Mouse (Mus musculus): ENCODE measurements around the gene Acsl5.
A peak's percentile ranks its signal among the peaks of the same experiment; 100 is the strongest.

Acsl5 gene

DNA sequence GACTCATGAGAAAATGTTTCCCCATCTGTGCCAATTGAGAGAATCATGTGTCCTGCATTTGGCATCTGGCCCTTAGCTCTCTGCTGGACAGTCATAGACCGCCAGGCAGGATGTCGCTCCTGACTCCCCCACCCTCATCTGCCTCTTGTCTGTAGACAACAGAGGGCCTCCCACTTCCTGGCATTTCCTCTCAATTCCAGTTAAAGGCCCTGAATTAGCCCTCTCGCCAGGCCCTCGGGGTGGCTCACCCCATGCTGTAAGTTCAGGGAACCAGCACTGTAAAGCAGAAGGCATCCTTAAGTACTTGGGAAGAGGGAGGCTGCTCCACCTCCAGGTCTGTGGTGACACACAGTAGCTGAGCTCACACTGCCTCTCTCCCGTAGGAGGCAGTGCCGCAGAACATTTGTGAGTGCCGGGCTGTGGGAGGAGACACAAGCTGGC, 6.9 kb upstream of the Acsl5 start:
- peaks cover 8% of the 10 kb centered on the region for H3K4me1 ChIP-seq (replicated peaks; ENCODE audit: low read depth, low read length)
- H3K9me3 ChIP-seq (ENCODE audit: low read length) = no peaks in the 10 kb centered on the region
- no peaks in the 10 kb centered on the region for H3K36me3 ChIP-seq (ENCODE audit: insufficient read depth, low read length)
- TF ChIP-seq POU5F1 (IDR thresholded peaks at IDR 0.05; ENCODE audit: borderline replicate concordance, low read length) (no peak), CTCF (conservative IDR thresholded peaks at IDR 0.05; ENCODE audit: low read length) (no peak), NANOG (IDR thresholded peaks at IDR 0.05; ENCODE audit: borderline replicate concordance, low read length) (no peak)
- H3K4me3 ChIP-seq (replicated peaks; ENCODE audit: low read length) = no peak overlapping the region
- H3K27me3 ChIP-seq (ENCODE audit: insufficient read depth, low read length) = peaks cover 20% of the 10 kb centered on the region

DNA sequence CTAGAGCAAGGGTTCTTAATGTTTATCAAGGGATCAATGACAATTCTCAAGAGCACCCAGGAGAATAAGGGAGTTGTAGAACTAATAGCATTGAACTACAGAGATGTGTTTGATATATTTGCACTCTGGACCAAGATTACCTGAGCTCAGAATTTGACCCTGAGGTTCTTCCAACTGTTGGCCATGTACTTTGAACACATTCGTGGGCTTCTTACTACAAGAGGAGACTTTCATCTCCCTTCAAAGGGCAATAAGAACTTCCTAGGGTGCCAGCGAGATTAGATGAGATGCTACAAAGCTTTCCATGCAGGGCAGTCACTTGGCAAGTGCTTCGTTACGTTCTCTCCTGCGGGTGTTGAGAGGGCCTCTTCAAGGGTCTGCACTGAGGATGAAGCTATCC, 4.2 kb upstream of the Acsl5 start:
- H3K9me3 ChIP-seq (ENCODE audit: low read length) = peaks cover 8% of the 10 kb centered on the region
- peaks cover 12% of the 10 kb centered on the region for H3K4me1 ChIP-seq (replicated peaks; ENCODE audit: low read depth, low read length)
- TF ChIP-seq CTCF (conservative IDR thresholded peaks at IDR 0.05; ENCODE audit: low read length) = no peak
- TF ChIP-seq POU5F1 (IDR thresholded peaks at IDR 0.05; ENCODE audit: borderline replicate concordance, low read length) = no peak
- no peak for TF ChIP-seq NANOG (IDR thresholded peaks at IDR 0.05; ENCODE audit: borderline replicate concordance, low read length)
- H3K36me3 ChIP-seq (ENCODE audit: insufficient read depth, low read length) = no peaks in the 10 kb centered on the region
- H3K4me3 ChIP-seq (replicated peaks; ENCODE audit: low read length) = no peak overlapping the region
- peaks cover 25% of the 10 kb centered on the region for H3K27me3 ChIP-seq (ENCODE audit: insufficient read depth, low read length)

DNA sequence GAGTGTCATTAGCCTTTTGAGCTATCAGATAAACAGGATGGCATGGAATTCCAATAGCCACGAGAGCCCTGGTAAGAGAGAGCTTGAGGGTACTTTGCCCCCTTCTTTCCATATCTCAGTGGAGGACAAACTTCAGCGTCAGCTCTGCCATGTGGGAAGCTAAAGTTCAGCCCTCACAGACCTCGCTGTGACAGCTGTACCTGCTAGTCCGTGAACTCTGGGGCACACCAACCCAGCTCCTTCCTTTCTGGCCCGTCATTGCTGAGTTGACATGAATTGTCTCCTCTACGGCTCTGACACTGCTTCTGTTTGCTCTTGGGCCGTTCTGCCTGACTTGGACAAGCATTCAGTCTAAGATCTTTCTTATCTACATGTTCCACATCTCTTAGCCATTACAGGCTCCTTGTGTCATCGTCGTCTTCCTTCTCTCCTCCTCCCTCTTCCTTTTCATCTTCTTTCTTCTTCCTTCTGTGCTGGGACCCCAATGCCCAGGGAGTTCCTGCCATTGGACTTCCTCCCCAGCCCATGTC, 3.7 kb upstream of the Acsl5 start:
- no peaks in the 10 kb centered on the region for H3K36me3 ChIP-seq (ENCODE audit: insufficient read depth, low read length)
- no peak for TF ChIP-seq CTCF (conservative IDR thresholded peaks at IDR 0.05; ENCODE audit: low read length)
- TF ChIP-seq NANOG (IDR thresholded peaks at IDR 0.05; ENCODE audit: borderline replicate concordance, low read length) = no peak
- no peak for TF ChIP-seq POU5F1 (IDR thresholded peaks at IDR 0.05; ENCODE audit: borderline replicate concordance, low read length)
- peaks cover 16% of the 10 kb centered on the region for H3K4me1 ChIP-seq (replicated peaks; ENCODE audit: low read depth, low read length)
- H3K9me3 ChIP-seq (ENCODE audit: low read length) = peaks cover 8% of the 10 kb centered on the region
- peaks cover 25% of the 10 kb centered on the region for H3K27me3 ChIP-seq (ENCODE audit: insufficient read depth, low read length)
- no peak overlapping the region for H3K4me3 ChIP-seq (replicated peaks; ENCODE audit: low read length)

DNA sequence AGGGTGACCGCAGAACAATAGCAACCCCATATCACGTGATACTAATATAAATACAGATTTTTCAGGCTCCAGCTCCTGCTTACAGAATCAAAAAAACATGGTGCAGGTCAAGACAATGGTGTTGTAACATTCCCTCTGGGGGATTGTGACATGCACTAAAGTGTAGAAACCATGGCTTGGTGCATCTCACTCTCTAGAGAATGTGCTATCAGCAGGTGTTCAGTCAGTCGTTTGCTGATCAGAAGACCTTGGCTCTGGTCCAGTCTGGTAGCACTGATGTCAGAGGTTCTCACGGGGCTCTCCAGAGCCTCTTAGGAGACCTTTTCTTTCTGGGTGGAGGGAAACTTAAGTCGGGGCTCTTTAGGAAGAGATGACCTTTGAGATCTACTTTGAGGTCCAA, 1.3 kb upstream of the Acsl5 start:
- Histone ChIP-seq H3K36me3 (ENCODE audit: insufficient read depth, low read length) (no peaks in the 10 kb centered on the region), H3K27me3 (ENCODE audit: insufficient read depth, low read length) (peaks cover 25% of the 10 kb centered on the region), H3K4me3 (replicated peaks; ENCODE audit: low read length) (no peak overlapping the region), H3K4me1 (replicated peaks; ENCODE audit: low read depth, low read length) (peaks cover 30% of the 10 kb centered on the region), H3K9me3 (ENCODE audit: low read length) (peaks cover 8% of the 10 kb centered on the region)
- no peak for TF ChIP-seq CTCF (conservative IDR thresholded peaks at IDR 0.05; ENCODE audit: low read length)
- TF ChIP-seq POU5F1 (IDR thresholded peaks at IDR 0.05; ENCODE audit: borderline replicate concordance, low read length) = no peak
- no peak for TF ChIP-seq NANOG (IDR thresholded peaks at IDR 0.05; ENCODE audit: borderline replicate concordance, low read length)

DNA sequence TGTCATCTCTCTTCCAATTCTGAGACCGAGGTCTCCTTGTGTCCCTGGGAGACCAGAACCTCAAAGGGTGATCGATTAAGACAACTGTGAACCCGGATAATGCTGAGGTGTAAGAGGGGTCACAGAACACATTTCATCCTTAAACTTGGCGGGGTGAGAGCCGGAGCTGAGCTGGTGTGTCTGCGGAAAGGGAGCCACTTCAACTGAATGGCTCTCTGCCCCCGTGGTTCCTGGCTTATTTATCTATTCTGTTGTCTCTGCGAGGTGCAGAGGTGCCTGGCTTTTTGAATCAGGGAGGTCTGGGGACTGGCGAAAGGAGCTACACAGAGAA, 1.5 kb downstream of the Acsl5 start:
- H3K4me3 ChIP-seq (replicated peaks; ENCODE audit: low read length) = peak overlapping the region; percentile 81
- TF ChIP-seq NANOG (IDR thresholded peaks at IDR 0.05; ENCODE audit: borderline replicate concordance, low read length) (no peak), CTCF (conservative IDR thresholded peaks at IDR 0.05; ENCODE audit: low read length) (no peak), POU5F1 (IDR thresholded peaks at IDR 0.05; ENCODE audit: borderline replicate concordance, low read length) (no peak)
- peaks cover 8% of the 10 kb centered on the region for H3K9me3 ChIP-seq (ENCODE audit: low read length)
- peaks cover 56% of the 10 kb centered on the region for H3K4me1 ChIP-seq (replicated peaks; ENCODE audit: low read depth, low read length)
- peaks cover 15% of the 10 kb centered on the region for H3K27me3 ChIP-seq (ENCODE audit: insufficient read depth, low read length)
- no peaks in the 10 kb centered on the region for H3K36me3 ChIP-seq (ENCODE audit: insufficient read depth, low read length)

DNA sequence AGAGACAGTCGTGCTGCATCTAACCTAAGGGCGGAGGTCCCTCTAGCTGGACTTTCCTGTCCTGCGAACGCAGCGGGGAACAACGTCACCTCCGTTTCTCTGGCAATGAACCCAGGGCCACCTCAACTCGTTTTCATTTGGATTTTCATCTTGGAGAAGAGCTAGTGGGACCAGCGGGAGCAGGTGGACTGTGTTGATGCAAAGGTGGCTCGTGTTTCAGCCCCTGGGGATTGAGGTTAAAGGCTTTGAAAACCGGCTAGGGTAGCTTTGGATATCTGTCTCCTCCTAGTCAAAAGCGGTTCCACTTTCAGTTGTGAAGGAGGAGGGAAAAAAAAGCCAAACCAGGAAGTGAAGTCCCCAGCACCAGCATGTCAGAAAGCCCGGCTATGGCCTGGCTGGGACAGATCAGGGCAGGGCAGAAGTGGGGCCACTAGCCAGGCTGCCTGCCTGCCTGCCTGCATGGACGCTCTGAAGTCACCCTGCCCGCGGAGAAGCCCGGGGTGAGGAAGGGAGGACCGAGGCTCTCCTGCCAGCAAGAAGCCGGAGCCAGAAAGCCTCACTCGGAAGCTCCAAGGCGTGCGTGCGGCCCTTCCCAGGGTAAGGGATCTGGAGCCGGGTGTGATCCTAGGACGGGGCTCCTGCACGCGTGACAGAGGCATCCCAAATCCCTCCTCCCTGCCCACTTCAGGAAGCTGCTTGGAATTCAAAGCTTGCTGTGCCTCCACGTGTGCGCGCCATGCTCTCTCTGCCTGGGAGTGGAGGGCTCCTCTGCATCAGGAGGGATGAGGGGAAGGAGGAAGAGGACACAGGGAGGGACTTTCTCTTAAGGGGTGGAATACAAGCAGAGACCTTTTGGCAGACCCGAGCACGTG, 2.1 kb downstream of the Acsl5 start:
- peaks cover 8% of the 10 kb centered on the region for H3K9me3 ChIP-seq (ENCODE audit: low read length)
- TF ChIP-seq CTCF (conservative IDR thresholded peaks at IDR 0.05; ENCODE audit: low read length) (no peak), NANOG (IDR thresholded peaks at IDR 0.05; ENCODE audit: borderline replicate concordance, low read length) (no peak), POU5F1 (IDR thresholded peaks at IDR 0.05; ENCODE audit: borderline replicate concordance, low read length) (no peak)
- H3K36me3 ChIP-seq (ENCODE audit: insufficient read depth, low read length) = no peaks in the 10 kb centered on the region
- H3K4me3 ChIP-seq (replicated peaks; ENCODE audit: low read length) = peak overlapping the region; percentile 81
- peaks cover 62% of the 10 kb centered on the region for H3K4me1 ChIP-seq (replicated peaks; ENCODE audit: low read depth, low read length)
- H3K27me3 ChIP-seq (ENCODE audit: insufficient read depth, low read length) = peaks cover 13% of the 10 kb centered on the region; the same call in 1 of the 2 replicates

DNA sequence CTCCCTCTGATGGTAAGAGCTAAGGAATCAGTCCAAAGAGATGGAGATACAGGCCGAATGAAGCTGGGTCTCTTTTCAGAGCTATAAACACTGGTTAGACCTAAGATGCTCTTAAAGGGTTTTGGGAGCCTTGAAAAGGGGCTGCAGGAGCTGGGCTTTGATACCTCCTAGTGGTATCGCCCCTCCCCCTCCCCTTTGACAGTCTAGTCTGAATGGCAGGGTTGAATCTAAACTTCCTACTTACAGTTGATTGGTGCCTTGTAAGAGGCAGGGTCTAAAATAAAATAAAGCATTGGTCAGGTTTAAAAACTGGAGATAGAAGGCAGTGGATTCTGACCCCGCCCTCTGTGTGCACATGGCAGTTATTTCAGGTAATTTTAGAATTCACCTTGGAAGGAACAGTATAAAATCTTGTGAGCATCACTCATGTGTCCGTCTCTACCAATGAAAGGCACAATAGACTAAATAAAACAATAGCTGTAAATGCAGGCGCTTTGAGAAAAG, 2.8 kb downstream of the Acsl5 start:
- TF ChIP-seq NANOG (IDR thresholded peaks at IDR 0.05; ENCODE audit: borderline replicate concordance, low read length) = no peak
- TF ChIP-seq POU5F1 (IDR thresholded peaks at IDR 0.05; ENCODE audit: borderline replicate concordance, low read length) = no peak
- TF ChIP-seq CTCF (conservative IDR thresholded peaks at IDR 0.05; ENCODE audit: low read length) = no peak
- H3K4me3 ChIP-seq (replicated peaks; ENCODE audit: low read length) = peak overlapping the region; percentile 81
- H3K9me3 ChIP-seq (ENCODE audit: low read length) = peaks cover 8% of the 10 kb centered on the region
- no peaks in the 10 kb centered on the region for H3K36me3 ChIP-seq (ENCODE audit: insufficient read depth, low read length)
- peaks cover 13% of the 10 kb centered on the region; the same call in 1 of the 2 replicates for H3K27me3 ChIP-seq (ENCODE audit: insufficient read depth, low read length)
- peaks cover 62% of the 10 kb centered on the region for H3K4me1 ChIP-seq (replicated peaks; ENCODE audit: low read depth, low read length)

DNA sequence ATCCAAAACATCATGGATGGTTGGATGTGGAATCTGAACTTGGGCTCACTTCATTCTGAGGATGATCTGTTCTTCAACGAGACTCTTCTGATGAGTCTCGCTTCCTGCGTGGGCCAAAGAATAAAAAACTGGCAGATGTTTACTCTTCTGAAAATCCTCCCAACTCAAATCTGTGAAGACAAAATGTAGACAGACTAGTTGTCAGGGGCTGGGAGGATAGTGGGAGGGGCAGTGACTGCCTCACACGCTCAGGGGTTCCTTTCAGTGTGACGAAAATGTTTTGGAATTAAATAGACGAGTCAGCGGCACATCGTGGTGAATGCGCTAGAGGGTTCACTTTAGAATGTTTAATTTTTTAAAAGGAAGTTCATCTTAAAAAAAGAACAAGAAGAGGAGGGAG, 4.4 kb downstream of the Acsl5 start:
- Histone ChIP-seq H3K27me3 (ENCODE audit: insufficient read depth, low read length) (peaks cover 12% of the 10 kb centered on the region; the same call in 1 of the 2 replicates), H3K4me1 (replicated peaks; ENCODE audit: low read depth, low read length) (peaks cover 62% of the 10 kb centered on the region), H3K36me3 (ENCODE audit: insufficient read depth, low read length) (no peaks in the 10 kb centered on the region), H3K9me3 (ENCODE audit: low read length) (peaks cover 8% of the 10 kb centered on the region), H3K4me3 (replicated peaks; ENCODE audit: low read length) (no peak overlapping the region)
- no peak for TF ChIP-seq NANOG (IDR thresholded peaks at IDR 0.05; ENCODE audit: borderline replicate concordance, low read length)
- TF ChIP-seq CTCF (conservative IDR thresholded peaks at IDR 0.05; ENCODE audit: low read length) = no peak
- no peak for TF ChIP-seq POU5F1 (IDR thresholded peaks at IDR 0.05; ENCODE audit: borderline replicate concordance, low read length)

All from E14TG2a.4 (cell line).